In the genomic region with DNA sequence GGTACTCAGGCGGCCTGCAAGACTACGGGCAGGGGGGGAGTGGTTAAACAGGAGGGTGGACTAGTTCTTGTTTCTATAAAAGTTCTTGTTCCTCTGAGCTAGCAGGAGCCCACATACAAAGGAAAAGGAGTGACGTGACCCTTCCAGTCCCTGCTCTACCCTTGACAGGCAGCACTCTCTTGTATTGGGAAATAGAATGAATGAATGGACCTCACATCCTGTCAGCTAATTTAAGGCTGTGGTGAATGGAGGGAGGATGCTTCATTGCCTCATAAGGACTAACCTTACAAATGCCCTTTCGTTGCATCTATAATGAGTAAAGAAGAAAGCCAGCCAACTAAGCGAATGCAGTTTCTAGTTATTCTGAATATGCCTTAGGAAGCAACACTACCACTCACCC, we compare ENCODE assay signal across 15 mouse cellular contexts. TPM values are rescaled to one million over a fixed set of nuclear protein-coding genes. Genes with fewer than 3 reads are reported as not detected.
DNase-seq lines count a peak whose midpoint lies in the region; ATAC-seq and TF ChIP-seq lines count a peak whose summit lies in the region.
"Had no signal": no experiment of that assay in that cellular context is flagged by ENCODE, and none has a peak within 500 bp of the region (broad histone marks: within the 10 kb centered on the region; RNA-seq: fewer than 3 reads in every experiment).

No protein-coding gene starts in this region.

- no peaks in the 10 kb centered on the region for H3K9me3 ChIP-seq in heart, embryonic 15.5 days (replicated peaks)
- no peaks in the 10 kb centered on the region for H3K9me3 ChIP-seq in lung, postnatal 0 days (ENCODE audit: low read length)
- no peaks in the 10 kb centered on the region for H3K9me3 ChIP-seq in midbrain, embryonic 13.5 days
- H3K9me3 ChIP-seq: heart, embryonic 10.5 days; midbrain, embryonic 10.5 days; neural tube, embryonic 15.5 days had no signal

- no peak overlapping the region for H3K9ac ChIP-seq in heart, embryonic 15.5 days
- H3K9ac ChIP-seq in lung, postnatal 0 days (replicated peaks; ENCODE audit: low read depth): no peak overlapping the region
- H3K9ac ChIP-seq in midbrain, embryonic 13.5 days (replicated peaks): no peak overlapping the region
- H3K9ac ChIP-seq: neural tube, embryonic 15.5 days had no signal

- H3K4me3 ChIP-seq in heart, embryonic 15.5 days: no peak overlapping the region
- H3K4me3 ChIP-seq in lung, postnatal 0 days (ENCODE audit: low read depth, low read length): no peak overlapping the region
- no peak overlapping the region for H3K4me3 ChIP-seq in midbrain, embryonic 13.5 days (replicated peaks)
- H3K4me3 ChIP-seq: heart, embryonic 10.5 days; midbrain, embryonic 10.5 days; neural tube, embryonic 15.5 days had no signal

- no peak for DNase-seq in heart, adult 8-10 months (ENCODE audit: low spot score)
- DNase-seq in lung, postnatal 0 days (ENCODE audit: low spot score): peak; percentile 64
- no peak for DNase-seq in lung, postnatal 25 days (ENCODE audit: low spot score)
- DNase-seq in adrenal gland, postnatal 25 days: no peak
- DNase-seq: adrenal gland, adult 2 months; liver had no signal

- H3K36me3 ChIP-seq in heart, embryonic 15.5 days: no peaks in the 10 kb centered on the region
- H3K36me3 ChIP-seq in lung, postnatal 0 days (ENCODE audit: insufficient read depth, low read length): no peaks in the 10 kb centered on the region
- no peaks in the 10 kb centered on the region for H3K36me3 ChIP-seq in midbrain, embryonic 13.5 days
- H3K36me3 ChIP-seq: heart, embryonic 10.5 days; midbrain, embryonic 10.5 days had no signal

- H3K27me3 ChIP-seq in heart, embryonic 15.5 days: no peaks in the 10 kb centered on the region
- H3K27me3 ChIP-seq in lung, postnatal 0 days (replicated peaks; ENCODE audit: insufficient read depth, low read length): no peaks in the 10 kb centered on the region
- no peaks in the 10 kb centered on the region for H3K27me3 ChIP-seq in midbrain, embryonic 13.5 days
- H3K27me3 ChIP-seq: CH12.LX; neural tube, embryonic 15.5 days had no signal

- H3K4me1 ChIP-seq in heart, embryonic 15.5 days (replicated peaks): peaks cover 27% of the 10 kb centered on the region
- peaks cover 5% of the 10 kb centered on the region; the same call in 1 of the 2 replicates for H3K4me1 ChIP-seq in lung, postnatal 0 days (ENCODE audit: insufficient read depth, low read depth, low read length)
- H3K4me1 ChIP-seq in midbrain, embryonic 13.5 days (replicated peaks): peaks cover 8% of the 10 kb centered on the region
- H3K4me1 ChIP-seq: midbrain, embryonic 10.5 days had no signal

- peak overlapping the region; percentile 87 for H3K27ac ChIP-seq in heart, embryonic 15.5 days
- H3K27ac ChIP-seq in lung, postnatal 0 days (ENCODE audit: low read length): no peak overlapping the region
- H3K27ac ChIP-seq in midbrain, embryonic 13.5 days: no peak overlapping the region
- H3K27ac ChIP-seq: heart, embryonic 10.5 days; midbrain, embryonic 10.5 days had no signal

- no peak overlapping the region for H3K4me2 ChIP-seq in heart, embryonic 15.5 days
- H3K4me2 ChIP-seq in lung, postnatal 0 days (replicated peaks; ENCODE audit: low read depth, low read length): no peak overlapping the region
- H3K4me2 ChIP-seq in midbrain, embryonic 13.5 days (replicated peaks): no peak overlapping the region
- H3K4me2 ChIP-seq: neural tube, embryonic 15.5 days had no signal

- TF ChIP-seq CTCF in lung, postnatal 0 days (IDR thresholded peaks at IDR 0.05): no peak

- no peak for ATAC-seq in heart, embryonic 15.5 days (replicated peaks; ENCODE audit: insufficient number of reproducible peaks, insufficient read depth, low FRiP score, low read depth)
- ATAC-seq in lung, postnatal 0 days: peak; percentile 61
- peak; percentile 95 for ATAC-seq in granulocyte monocyte progenitor cell, adult 5-6 weeks (replicated peaks; ENCODE audit: poor library complexity, severe bottlenecking)
- ATAC-seq in midbrain, embryonic 13.5 days: no peak
- ATAC-seq: inflammation-experienced regulatory T-cells, adult 6 months had no signal

- WGBS in heart, embryonic 15.5 days: 72% methylated on average over 5 of the region's 5 CpGs
- WGBS in lung, postnatal 0 days: 59% methylated on average over 5 of the region's 5 CpGs
- WGBS in midbrain, embryonic 13.5 days: 67% methylated on average over 5 of the region's 5 CpGs

- no peak for TF ChIP-seq EP300 in lung, postnatal 0 days (IDR thresholded peaks at IDR 0.05)

RNA-seq across cellular contexts. Expression of a gene that starts 25.6 kb away (rescaled TPM):
- 0.03 and 0.04 TPM in 2 replicates for polyA plus RNA-seq in heart, embryonic 15.5 days (2015; fragmentation: Nextera tagmentation; extraction: Ambion mirVana)
- under 1 TPM; 0.09 to 0.20 (median 0.14) TPM for total RNA-seq in heart, adult 8-10 months (2022)
- polyA plus RNA-seq in lung, postnatal 0 days (2015; fragmentation: Nextera tagmentation; extraction: Ambion mirVana): 0.04 TPM in 2 replicates
- total RNA-seq in granulocyte monocyte progenitor cell, adult 5-6 weeks (2014; fragmentation: Nextera tagmentation): not detected in 2 replicates
- not detected in 2 replicates for total RNA-seq in granulocyte monocyte progenitor cell, adult 5-6 weeks (2017)
- polyA plus RNA-seq in midbrain, embryonic 13.5 days (2015; fragmentation: Nextera tagmentation; extraction: Ambion mirVana): 0.03 and 0.04 TPM in 2 replicates
- total RNA-seq in adrenal gland, postnatal 25 days (2021): not detected in 2 replicates
- total RNA-seq: adrenal gland, adult 2 months had no signal
- polyA plus RNA-seq: adrenal gland, adult 2 months; kidney, embryonic 16.5 days had no signal

RNA-seq across cellular contexts. Expression of a gene that starts 34.9 kb away (rescaled TPM):
- polyA plus RNA-seq in heart, embryonic 15.5 days (2015; fragmentation: Nextera tagmentation; extraction: Ambion mirVana): 32.5 and 36.9 TPM in 2 replicates
- total RNA-seq in heart, adult 8-10 months (2022): 10 to 100 TPM; 12.8 to 17.2 (median 14.2) TPM
- 25.5 and 25.6 TPM in 2 replicates for polyA plus RNA-seq in lung, postnatal 0 days (2015; fragmentation: Nextera tagmentation; extraction: Ambion mirVana)
- 27.8 and 39.6 TPM in 2 replicates for total RNA-seq in granulocyte monocyte progenitor cell, adult 5-6 weeks (2014; fragmentation: Nextera tagmentation)
- total RNA-seq in granulocyte monocyte progenitor cell, adult 5-6 weeks (2017): 29.8 and 32.1 TPM in 2 replicates
- polyA plus RNA-seq in midbrain, embryonic 13.5 days (2015; fragmentation: Nextera tagmentation; extraction: Ambion mirVana): 46.1 and 50.3 TPM in 2 replicates
- total RNA-seq in adrenal gland, postnatal 25 days (2021): 29.8 and 33.7 TPM in 2 replicates

Comparison
In these comparisons a context has a peak if more than half of its experiments do, and no peak if none do; other contexts are left out.
1. ATAC-seq: peak in lung, postnatal 0 days (single experiment) and granulocyte monocyte progenitor cell, adult 5-6 weeks (single experiment); none in heart, embryonic 15.5 days (single experiment) and midbrain, embryonic 13.5 days (single experiment).